Mouse (Mus musculus) thymus, adult 2 months (tissue): Measurements from ENCODE around the gene Gm13289.

Source experiments
- CTCF ChIP-seq: fragments of 200-500 bp; IDR thresholded peaks from 2 replicates; pipeline ENCODE4 v1.5.1; 2012; ENCODE audit warnings: mild to moderate bottlenecking, control low read depth, low read length, moderate library complexity, borderline replicate concordance; ENCODE audit not compliant: control insufficient read depth, poor library complexity, insufficient read depth; ENCODE audit errors: extremely low read depth
- POLR2A ChIP-seq: fragments of 200-500 bp; IDR thresholded peaks from 2 replicates; pipeline ENCODE4 v1.6.1; 2012; ENCODE audit warnings: mild to moderate bottlenecking, low read length, control low read depth, moderate library complexity; ENCODE audit not compliant: control insufficient read depth, poor library complexity, insufficient read depth; ENCODE audit errors: extremely low read depth

DNA sequence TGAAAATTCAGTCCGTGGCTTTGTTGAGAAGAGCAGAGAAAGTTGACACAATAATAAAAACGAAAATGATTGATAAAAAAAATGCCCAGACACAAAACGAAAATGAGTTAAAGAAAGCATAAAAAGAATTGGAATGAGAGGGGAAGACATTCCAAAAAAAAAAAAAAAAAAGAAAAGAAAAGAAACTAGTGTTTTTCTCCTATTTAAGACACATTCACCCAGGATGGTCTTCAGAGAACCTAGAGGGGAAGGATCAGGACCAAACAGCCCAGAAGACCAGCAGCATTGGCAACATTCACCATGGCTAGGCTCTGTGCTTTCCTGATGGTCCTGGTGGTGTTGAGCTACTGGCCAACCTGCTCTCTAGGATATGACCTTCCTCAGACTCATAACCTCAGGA lies 39.2 kb downstream of the Gm13289 start, which contains the start of gene Ifna7:
- TF ChIP-seq CTCF (no peak), POLR2A (no peak)
